Mouse (Mus musculus) liver, embryonic 15.5 days (tissue): Measurements from ENCODE around the gene Pgam1. TPM values are rescaled to one million over a fixed set of nuclear protein-coding genes. Genes with fewer than 3 reads are reported as not detected.
"Not testable (repeated sequence)": the region's sequence is repeated elsewhere in the genome, so short reads cannot be mapped to it uniquely, and the experiment has no call there.

Experiments used
- ATAC-seq: fragments of 200-750 bp; cut with Nextera tagmentation; 2 replicates; pipeline ENCODE4 v1.8.0; 2017; ENCODE audit warnings: moderate number of reproducible peaks, mild to moderate bottlenecking, moderate library complexity; ENCODE audit not compliant: insufficient read depth
- H3K27ac ChIP-seq: fragments of 300-500 bp; sonication (generic); replicated peaks from 2 replicates; pipeline ENCODE4 v1.5.1; 2015; ENCODE audit warnings: mild to moderate bottlenecking, inconsistent platforms
- H3K27me3 ChIP-seq: fragments of 300-500 bp; sonication (generic); 2 replicates; pipeline ENCODE4 v1.6.1; 2015; ENCODE audit warnings: mild to moderate bottlenecking, inconsistent platforms
- H3K36me3 ChIP-seq: fragments of 300-500 bp; sonication (generic); replicated peaks from 2 replicates; pipeline ENCODE4 v1.6.1; 2015; ENCODE audit warnings: moderate library complexity, mild to moderate bottlenecking, inconsistent platforms
- H3K4me1 ChIP-seq: fragments of 300-500 bp; sonication (generic); replicated peaks from 2 replicates; pipeline ENCODE4 v1.6.1; 2015; ENCODE audit warnings: inconsistent platforms
- H3K4me2 ChIP-seq: fragments of 300-500 bp; sonication (generic); 2 replicates; pipeline ENCODE4 v1.6.1; 2015; ENCODE audit warnings: moderate library complexity, mild to moderate bottlenecking, inconsistent platforms
- H3K4me3 ChIP-seq: fragments of 300-500 bp; sonication (generic); replicated peaks from 2 replicates; pipeline ENCODE4 v1.5.1; 2015; ENCODE audit warnings: mild to moderate bottlenecking, inconsistent platforms
- H3K9ac ChIP-seq: fragments of 300-500 bp; sonication (generic); 2 replicates; pipeline ENCODE4 v1.6.1; 2015; ENCODE audit warnings: moderate library complexity, mild to moderate bottlenecking, inconsistent platforms
- H3K9me3 ChIP-seq: fragments of 300-500 bp; sonication (generic); replicated peaks from 2 replicates; pipeline ENCODE4 v1.6.1; 2016; ENCODE audit warnings: inconsistent platforms
- WGBS: fragments of 180-500 bp; shearing (Covaris S2); methylation state at CpG from one replicate; pipeline ENCODE4 v1.1.7; 2015; ENCODE audit warnings: mixed read lengths; ENCODE audit not compliant: insufficient replicate concordance; 5-methylcytosine and 5-hydroxymethylcytosine counted together
- polyA plus RNA-seq: library from polyadenylated mRNA; unstranded; fragments of >200 nt; fragmentation: Nextera tagmentation; extraction: Ambion mirVana; gene quantifications from 2 replicates; pipeline ENCODE4 v1.2.1, GENCODE M21; 2015

Pgam1 gene
- polyA plus RNA-seq, 1 experiment from 2014 or later, result 267 TPM

DNA sequence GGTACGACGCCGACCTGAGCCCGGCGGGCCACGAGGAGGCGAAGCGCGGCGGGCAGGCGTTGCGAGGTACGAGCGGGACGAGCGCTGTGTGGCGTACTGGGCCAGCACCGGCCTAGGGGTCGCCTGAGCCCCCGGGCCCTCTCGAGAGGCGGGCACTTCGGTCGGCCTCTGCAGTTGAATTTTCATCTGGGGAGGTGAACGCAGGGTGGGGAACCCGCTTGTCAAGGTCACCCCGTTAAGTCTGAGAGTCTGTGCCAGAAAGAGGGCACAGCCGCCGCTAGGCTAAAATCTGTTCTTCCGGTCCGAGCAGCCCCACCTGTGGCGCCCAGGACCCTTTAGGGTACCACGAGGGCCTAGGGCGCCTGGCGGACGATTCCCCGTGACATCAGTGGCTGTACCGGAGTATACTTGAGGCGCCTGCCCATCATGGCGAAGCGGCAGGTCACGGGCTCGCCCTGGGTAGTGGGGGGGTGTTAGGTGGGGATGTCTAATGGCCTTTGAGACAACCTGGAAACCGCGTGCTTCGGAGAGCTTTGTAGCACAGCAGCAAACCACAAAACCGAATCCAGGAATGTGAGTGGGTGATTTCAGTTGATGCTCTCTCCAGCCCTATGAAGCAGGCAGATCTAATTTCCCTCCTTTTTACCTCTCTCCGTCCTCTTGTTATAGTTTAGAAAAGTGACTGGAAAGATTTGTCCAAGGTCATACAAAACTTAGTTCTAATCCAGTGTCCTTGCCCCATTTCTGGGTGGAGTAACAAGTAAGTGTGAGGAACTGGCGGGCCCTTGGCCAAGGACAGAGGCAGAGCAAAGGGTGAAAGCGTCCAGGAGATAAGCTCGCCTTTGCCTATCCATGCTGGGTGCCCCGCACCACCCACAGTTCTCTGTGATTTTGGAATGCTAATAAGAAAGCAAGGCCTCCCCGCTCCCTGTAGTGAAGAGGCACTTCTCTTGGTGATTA lies 678 bp downstream of the Pgam1 start:
- WGBS, result 4% methylated on average over 52 of the region's 53 CpGs
- Histone ChIP-seq H3K27ac (peak overlapping the region; percentile 87), H3K4me2 (peak overlapping the region; percentile 98), H3K4me3 (peak overlapping the region; percentile 84), H3K4me1 (peaks cover 56% of the 10 kb centered on the region), H3K9ac (peak overlapping the region; percentile 88), H3K36me3 (peaks cover 23% of the 10 kb centered on the region), H3K27me3 (no peaks in the 10 kb centered on the region), H3K9me3 (no peaks in the 10 kb centered on the region)
- peak; percentile 41 for ATAC-seq

DNA sequence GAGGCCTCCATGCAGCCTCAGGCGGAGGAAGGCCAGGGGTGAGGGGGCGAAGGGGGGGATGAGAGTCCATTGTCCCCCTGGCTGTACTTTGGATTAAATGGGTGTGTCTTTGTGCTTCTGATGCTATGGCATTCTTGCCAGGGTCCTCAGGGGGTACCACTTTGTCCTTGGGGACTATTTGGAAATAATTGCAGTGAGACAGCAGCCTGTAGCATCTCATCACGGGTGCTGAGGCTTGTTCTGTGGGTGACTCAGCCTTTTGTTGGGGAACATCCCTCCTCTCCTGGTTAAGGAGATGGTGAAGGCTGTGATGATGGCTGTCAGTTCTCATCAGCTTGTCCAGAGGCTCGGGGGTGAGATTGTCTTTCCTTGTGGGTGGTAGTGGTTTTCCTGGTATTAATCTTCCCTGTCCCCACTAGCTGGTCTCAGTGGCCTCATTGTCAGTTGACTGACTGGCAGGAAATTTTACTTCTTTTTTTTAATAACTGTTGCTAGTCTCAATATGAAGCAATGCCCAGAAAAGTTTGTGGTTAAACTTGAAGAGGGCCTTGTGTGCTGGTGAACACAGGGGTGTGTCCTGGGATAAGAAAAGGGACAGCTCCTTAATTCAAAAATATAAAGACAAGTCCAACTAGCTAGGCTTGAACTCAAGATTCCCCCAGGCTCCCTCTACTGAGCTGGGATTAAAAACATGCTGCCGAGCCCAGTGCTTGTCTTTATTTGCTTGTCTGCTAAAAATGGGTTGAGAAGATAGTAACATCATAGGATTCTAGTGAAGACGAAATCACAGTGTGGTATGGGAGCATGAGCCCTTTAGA lies 2.3 kb downstream of the Pgam1 start:
- H3K4me3 ChIP-seq, result peak overlapping the region; percentile 84
- no peak for ATAC-seq
- H3K27ac ChIP-seq, result peak overlapping the region; percentile 87
- H3K4me2 ChIP-seq, result peak overlapping the region; percentile 98
- peaks cover 30% of the 10 kb centered on the region for H3K36me3 ChIP-seq
- peaks cover 47% of the 10 kb centered on the region for H3K4me1 ChIP-seq
- peak overlapping the region; percentile 88 for H3K9ac ChIP-seq
- 31% methylated on average over 6 of the region's 6 CpGs for WGBS
- no peaks in the 10 kb centered on the region for H3K27me3 ChIP-seq
- no peaks in the 10 kb centered on the region for H3K9me3 ChIP-seq

DNA sequence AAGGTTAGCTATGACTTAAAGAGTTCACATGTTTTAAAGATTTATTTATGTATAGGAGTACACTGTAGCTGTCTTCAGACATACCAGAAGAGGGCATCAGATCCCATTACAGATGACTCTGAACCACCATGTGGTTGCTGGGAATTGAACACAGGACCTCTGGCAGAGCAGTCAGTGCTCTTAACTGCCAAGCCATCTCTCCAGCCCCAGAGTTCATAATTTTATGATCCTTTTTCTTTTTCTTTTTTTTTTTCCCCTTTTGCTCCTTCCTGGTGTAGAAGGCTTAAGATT lies 2.8 kb downstream of the Pgam1 start:
- peaks cover 47% of the 10 kb centered on the region for H3K4me1 ChIP-seq
- not testable (repeated sequence) for H3K9ac ChIP-seq, ATAC-seq, H3K9me3 ChIP-seq, H3K27me3 ChIP-seq
- 0 out of 2 replicates have a peak overlapping the region, but pooled peaks have one; percentile 87 for H3K27ac ChIP-seq
- peak overlapping the region; percentile 98 for H3K4me2 ChIP-seq
- H3K4me3 ChIP-seq, result peak overlapping the region; percentile 84; the same call in 1 of the 2 replicates
- H3K36me3 ChIP-seq, result peaks cover 35% of the 10 kb centered on the region

- Histone ChIP-seq H3K9ac (no peak overlapping the region), H3K9me3 (no peaks in the 10 kb centered on the region), H3K27ac (no peak overlapping the region), H3K4me1 (peaks cover 44% of the 10 kb centered on the region), H3K4me2 (peak overlapping the region; percentile 7; the same call in 1 of the 2 replicates), H3K27me3 (no peaks in the 10 kb centered on the region), H3K4me3 (no peak overlapping the region), H3K36me3 (peaks cover 40% of the 10 kb centered on the region)
- ATAC-seq, result no peak
- WGBS, result 82% methylated on average over 3 of the region's 3 CpGs
Observed at GRCm38 (mm10) chr19:41915294-41915693, 3.6 kb downstream of the Pgam1 start.

GRCm38 (mm10) chr19:41916853-41917252 lies 5.1 kb downstream of the Pgam1 start:
- Histone ChIP-seq H3K27me3 (no peaks in the 10 kb centered on the region), H3K9me3 (no peaks in the 10 kb centered on the region), H3K4me1 (peaks cover 32% of the 10 kb centered on the region), H3K27ac (0 out of 2 replicates have a peak overlapping the region, but pooled peaks have one; percentile 38), H3K4me3 (no peak overlapping the region), H3K36me3 (peaks cover 54% of the 10 kb centered on the region), H3K9ac (no peak overlapping the region), H3K4me2 (no peak overlapping the region)
- WGBS, result 68% methylated on average over 4 of the region's 4 CpGs
- no peak for ATAC-seq

DNA sequence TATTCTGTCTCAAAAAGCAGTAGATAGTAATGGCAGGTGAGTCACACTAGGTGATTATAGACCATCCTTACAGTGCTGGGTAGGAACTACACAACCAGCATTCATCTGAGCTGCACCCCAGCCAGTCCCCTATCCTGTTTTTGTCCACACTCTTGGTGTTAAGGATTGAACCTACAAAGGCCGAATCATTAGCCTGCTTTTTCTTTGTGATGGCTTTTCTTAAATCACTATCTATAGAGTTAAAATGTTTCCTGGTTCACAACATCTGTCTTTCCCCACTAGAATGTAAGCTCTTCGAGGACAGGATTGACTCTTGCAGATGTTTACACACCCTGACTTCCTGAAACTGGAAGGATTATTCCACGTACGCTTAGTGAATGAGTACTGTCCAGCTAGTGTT lies 7.7 kb downstream of the Pgam1 start:
- ATAC-seq, result no peak
- Histone ChIP-seq H3K4me2 (no peak overlapping the region), H3K27ac (no peak overlapping the region), H3K4me1 (peaks cover 9% of the 10 kb centered on the region), H3K27me3 (no peaks in the 10 kb centered on the region), H3K9me3 (no peaks in the 10 kb centered on the region), H3K36me3 (peaks cover 78% of the 10 kb centered on the region), H3K9ac (no peak overlapping the region), H3K4me3 (no peak overlapping the region)
- 59% methylated on average over 4 of the region's 4 CpGs for WGBS

- Histone ChIP-seq H3K9ac (no peak overlapping the region), H3K27ac (no peak overlapping the region), H3K27me3 (no peaks in the 10 kb centered on the region), H3K4me3 (no peak overlapping the region), H3K4me1 (no peaks in the 10 kb centered on the region), H3K9me3 (no peaks in the 10 kb centered on the region), H3K36me3 (peaks cover 78% of the 10 kb centered on the region), H3K4me2 (no peak overlapping the region)
- 75% methylated on average over 5 of the region's 5 CpGs for WGBS
- no peak for ATAC-seq
Observed at GRCm38 (mm10) chr19:41920412-41921067, 8.8 kb downstream of the Pgam1 start.

DNA sequence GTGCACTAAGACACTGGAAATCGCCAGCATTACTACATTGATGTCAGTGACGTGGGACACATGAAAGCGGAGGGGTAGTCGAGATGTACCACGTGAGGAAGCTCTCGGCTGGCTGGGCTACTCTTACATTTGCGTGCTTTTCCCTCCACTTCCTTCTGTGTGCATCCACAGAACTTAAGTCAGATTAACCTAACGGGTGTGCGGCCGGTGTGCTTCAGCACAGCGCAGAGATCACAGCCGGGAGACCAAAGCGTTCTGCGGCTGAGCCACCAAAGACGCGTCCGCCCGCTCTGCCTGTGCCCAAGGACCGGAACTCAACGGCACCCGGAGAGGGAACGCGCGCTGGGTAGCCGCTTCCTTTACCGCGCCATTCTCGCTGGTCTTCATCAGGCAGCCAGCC lies 21.0 kb downstream of the Pgam1 start:
- peak; percentile 23 for ATAC-seq
- H3K4me3 ChIP-seq, result peak overlapping the region; percentile 81
- no peaks in the 10 kb centered on the region for H3K9me3 ChIP-seq
- no peaks in the 10 kb centered on the region for H3K27me3 ChIP-seq
- peak overlapping the region; percentile 69 for H3K27ac ChIP-seq
- peak overlapping the region; percentile 84 for H3K4me2 ChIP-seq
- H3K4me1 ChIP-seq, result peaks cover 27% of the 10 kb centered on the region
- H3K9ac ChIP-seq, result peak overlapping the region; percentile 73
- WGBS, result under 1% methylated on average over 28 of the region's 28 CpGs
- peaks cover 38% of the 10 kb centered on the region for H3K36me3 ChIP-seq

- under 1% methylated on average over 47 of the region's 47 CpGs for WGBS
- Histone ChIP-seq H3K4me2 (peak within 1 kb of the TSS; percentile 84), H3K27ac (peak within 1 kb of the TSS; percentile 77), H3K36me3 (peaks cover 39% of the 10 kb centered on the region), H3K27me3 (no peaks in the 10 kb centered on the region), H3K9me3 (no peaks in the 10 kb centered on the region), H3K4me1 (peaks cover 27% of the 10 kb centered on the region), H3K4me3 (peak within 1 kb of the TSS; percentile 81), H3K9ac (peak within 1 kb of the TSS; percentile 80)
- ATAC-seq, result peak; percentile 99
Observed at GRCm38 (mm10) chr19:41933179-41934086, 21.7 kb downstream of the Pgam1 start, which contains the start of the genes Exosc1 and Zdhhc16. Gene Exosc1, minus strand, starts transcription at chr19:41933423. Gene Zdhhc16, plus strand, starts transcription at chr19:41933480.

GRCm38 (mm10) chr19:41934124-41934523 lies 22.4 kb downstream of the Pgam1 start:
- H3K9me3 ChIP-seq, result no peaks in the 10 kb centered on the region
- peaks cover 27% of the 10 kb centered on the region for H3K4me1 ChIP-seq
- H3K27ac ChIP-seq, result peak overlapping the region; percentile 77
- no peak for ATAC-seq
- peak overlapping the region; percentile 84 for H3K4me2 ChIP-seq
- H3K27me3 ChIP-seq, result no peaks in the 10 kb centered on the region
- peaks cover 36% of the 10 kb centered on the region for H3K36me3 ChIP-seq
- H3K4me3 ChIP-seq, result peak overlapping the region; percentile 81
- H3K9ac ChIP-seq, result peak overlapping the region; percentile 80
- 18% methylated on average over 6 of the region's 6 CpGs for WGBS
